Mouse (Mus musculus): ENCODE data around the gene Maats1. TPM values are rescaled to one million over a fixed set of nuclear protein-coding genes. Genes with fewer than 3 reads are reported as not detected.

Maats1 gene
- polyA plus RNA-seq, 1 experiment from 2014 or later, result not detected

DNA sequence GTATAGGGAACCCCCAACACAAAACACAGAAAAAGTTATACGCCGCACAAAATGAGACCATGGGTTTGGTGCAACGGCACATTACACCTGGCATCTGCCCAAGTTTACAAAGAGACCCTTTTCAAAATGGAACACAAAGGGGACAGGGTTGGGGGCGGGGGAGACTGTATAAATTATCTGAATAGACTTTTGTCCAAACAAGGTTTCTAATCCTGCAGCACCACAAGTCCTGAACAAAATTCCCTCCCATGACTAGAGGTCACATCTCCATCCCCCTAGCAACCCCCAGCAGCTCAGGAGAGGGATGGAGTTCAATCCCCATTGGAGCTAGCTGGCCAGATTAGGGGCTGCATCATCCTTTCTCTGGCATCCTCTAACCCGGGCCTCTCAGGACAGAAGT is 69.5 kb downstream of the Maats1 start:
- 61% methylated on average over 5 of the region's 5 CpGs for WGBS
- H3K27me3 ChIP-seq (ENCODE audit: control insufficient read depth, insufficient read depth, low read length), result no peaks in the 10 kb centered on the region
- H3K36me3 ChIP-seq (ENCODE audit: control insufficient read depth, insufficient read depth, low read length), result no peaks in the 10 kb centered on the region
- H3K4me1 ChIP-seq (ENCODE audit: control insufficient read depth, insufficient read depth, low read length), result no peaks in the 10 kb centered on the region
- no peak overlapping the region for H3K4me3 ChIP-seq (ENCODE audit: low read depth, low read length)
- no peaks in the 10 kb centered on the region for H3K9me3 ChIP-seq (ENCODE audit: control insufficient read depth, low read depth, low read length)
- H3K27ac ChIP-seq (ENCODE audit: low read length), result no peak overlapping the region
- no peak overlapping the region for H3K9ac ChIP-seq (replicated peaks; ENCODE audit: low read depth, low read length)
- ATAC-seq (ENCODE audit: insufficient number of reproducible peaks, insufficient read depth, low FRiP score, low read depth), result no peak
- H3K4me2 ChIP-seq (replicated peaks; ENCODE audit: low read depth, low read length), result no peak overlapping the region

DNA sequence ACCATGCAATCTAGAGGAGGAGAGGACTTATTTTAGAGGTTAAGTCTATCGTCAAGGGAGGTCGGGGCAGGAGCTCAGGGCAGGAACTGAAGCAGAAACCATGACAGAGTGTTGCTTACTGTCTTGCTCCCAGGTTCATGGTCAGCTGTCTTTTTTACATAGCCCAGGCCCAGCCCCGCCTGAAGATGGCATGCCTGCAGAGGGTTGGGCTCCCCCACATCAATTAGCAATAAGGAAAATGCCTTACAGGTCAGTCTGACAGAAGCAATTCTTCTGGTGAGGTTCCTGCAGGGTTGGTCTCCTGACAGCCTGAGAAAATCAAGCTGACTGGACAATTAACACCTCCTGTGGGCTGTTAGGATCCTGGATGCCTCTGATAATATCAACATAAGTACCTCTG is 70.3 kb downstream of the Maats1 start:
- Histone ChIP-seq H3K4me1 (ENCODE audit: control insufficient read depth, insufficient read depth, low read length) (no peaks in the 10 kb centered on the region), H3K27me3 (ENCODE audit: control insufficient read depth, insufficient read depth, low read length) (no peaks in the 10 kb centered on the region), H3K4me2 (replicated peaks; ENCODE audit: low read depth, low read length) (no peak overlapping the region), H3K9me3 (ENCODE audit: control insufficient read depth, low read depth, low read length) (no peaks in the 10 kb centered on the region), H3K27ac (ENCODE audit: low read length) (no peak overlapping the region), H3K9ac (replicated peaks; ENCODE audit: low read depth, low read length) (no peak overlapping the region), H3K4me3 (ENCODE audit: low read depth, low read length) (no peak overlapping the region), H3K36me3 (ENCODE audit: control insufficient read depth, insufficient read depth, low read length) (no peaks in the 10 kb centered on the region)
- ATAC-seq (ENCODE audit: insufficient number of reproducible peaks, insufficient read depth, low FRiP score, low read depth), result no peak
- 45% methylated on average over 3 of the region's 3 CpGs for WGBS

DNA sequence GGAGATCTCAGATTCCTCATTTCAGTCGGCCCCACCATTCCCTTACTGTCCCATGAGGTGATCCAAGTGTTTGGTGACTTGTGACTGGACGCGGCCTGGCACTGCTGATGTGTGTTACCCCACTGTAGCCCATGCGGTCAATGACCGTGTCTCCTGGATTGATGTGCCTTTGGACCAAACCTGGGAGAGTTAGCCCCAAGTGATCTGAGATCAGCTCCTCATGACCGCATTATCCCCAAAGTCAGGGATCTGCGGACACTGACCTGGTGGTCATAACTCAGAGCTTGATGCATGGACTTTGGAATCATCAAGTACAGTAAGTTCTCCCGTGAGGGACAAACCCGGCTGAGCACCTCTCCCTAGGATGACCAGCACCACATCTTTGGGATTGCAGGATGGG is 86.0 kb downstream of the Maats1 start:
- WGBS, result 93% methylated on average over 9 of the region's 9 CpGs
- no peak overlapping the region for H3K4me2 ChIP-seq (replicated peaks; ENCODE audit: low read depth, low read length)
- no peaks in the 10 kb centered on the region for H3K9me3 ChIP-seq (ENCODE audit: control insufficient read depth, low read depth, low read length)
- H3K36me3 ChIP-seq (ENCODE audit: control insufficient read depth, insufficient read depth, low read length), result no peaks in the 10 kb centered on the region
- H3K4me1 ChIP-seq (ENCODE audit: control insufficient read depth, insufficient read depth, low read length), result no peaks in the 10 kb centered on the region
- H3K9ac ChIP-seq (replicated peaks; ENCODE audit: low read depth, low read length), result no peak overlapping the region
- no peaks in the 10 kb centered on the region for H3K27me3 ChIP-seq (ENCODE audit: control insufficient read depth, insufficient read depth, low read length)
- no peak overlapping the region for H3K27ac ChIP-seq (ENCODE audit: low read length)
- no peak overlapping the region for H3K4me3 ChIP-seq (ENCODE audit: low read depth, low read length)
- no peak for ATAC-seq (ENCODE audit: insufficient number of reproducible peaks, insufficient read depth, low FRiP score, low read depth)

DNA sequence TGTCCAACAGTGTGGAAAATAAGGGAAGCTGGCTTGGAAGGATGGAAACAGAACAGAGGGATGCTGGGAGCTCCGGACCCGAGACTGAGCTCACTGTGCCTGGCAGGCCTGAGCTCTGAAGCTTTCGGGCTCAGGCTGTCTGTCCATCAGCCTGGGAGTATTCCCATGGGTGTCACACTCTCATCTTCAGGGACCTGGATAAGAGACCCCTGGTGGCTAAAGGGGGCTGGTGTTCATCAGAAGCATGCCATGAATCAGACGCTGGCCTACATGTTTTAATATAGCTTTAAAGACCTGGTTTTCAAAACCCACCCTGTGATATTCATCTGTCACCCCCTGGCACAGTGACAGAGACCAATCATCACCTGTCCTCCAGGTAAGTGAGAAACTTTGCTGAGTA is 86.8 kb downstream of the Maats1 start:
- Histone ChIP-seq H3K9me3 (ENCODE audit: control insufficient read depth, low read depth, low read length) (no peaks in the 10 kb centered on the region), H3K27me3 (ENCODE audit: control insufficient read depth, insufficient read depth, low read length) (no peaks in the 10 kb centered on the region), H3K4me2 (replicated peaks; ENCODE audit: low read depth, low read length) (no peak overlapping the region), H3K4me3 (ENCODE audit: low read depth, low read length) (no peak overlapping the region), H3K36me3 (ENCODE audit: control insufficient read depth, insufficient read depth, low read length) (no peaks in the 10 kb centered on the region), H3K9ac (replicated peaks; ENCODE audit: low read depth, low read length) (no peak overlapping the region), H3K4me1 (ENCODE audit: control insufficient read depth, insufficient read depth, low read length) (no peaks in the 10 kb centered on the region), H3K27ac (ENCODE audit: low read length) (no peak overlapping the region)
- no peak for ATAC-seq (ENCODE audit: insufficient number of reproducible peaks, insufficient read depth, low FRiP score, low read depth)
- WGBS, result 69% methylated on average over 4 of the region's 4 CpGs

DNA sequence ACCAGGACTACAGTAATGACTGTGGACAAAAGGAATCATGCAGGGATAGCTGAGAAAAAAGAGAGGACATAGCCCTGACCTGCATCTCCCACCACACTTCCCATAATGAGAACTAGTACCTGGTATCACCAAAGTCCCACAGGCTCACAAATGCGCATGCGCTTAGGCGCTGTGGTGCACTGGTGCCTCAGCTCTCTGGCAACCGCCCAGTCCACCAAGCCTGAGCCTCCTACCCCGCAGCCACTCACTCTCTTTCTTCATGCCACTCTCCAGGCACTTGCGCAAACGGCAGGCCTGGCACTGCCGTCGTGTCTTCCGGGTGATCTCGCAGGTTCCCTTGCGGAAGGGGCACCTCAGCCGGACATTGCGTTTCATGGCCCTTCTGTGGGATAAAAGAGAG is 87.9 kb downstream of the Maats1 start:
- no peaks in the 10 kb centered on the region for H3K4me1 ChIP-seq (ENCODE audit: control insufficient read depth, insufficient read depth, low read length)
- no peak overlapping the region for H3K27ac ChIP-seq (ENCODE audit: low read length)
- ATAC-seq (ENCODE audit: insufficient number of reproducible peaks, insufficient read depth, low FRiP score, low read depth), result no peak
- 73% methylated on average over 14 of the region's 14 CpGs for WGBS
- no peak overlapping the region for H3K4me2 ChIP-seq (replicated peaks; ENCODE audit: low read depth, low read length)
- H3K9me3 ChIP-seq (ENCODE audit: control insufficient read depth, low read depth, low read length), result no peaks in the 10 kb centered on the region
- no peak overlapping the region for H3K4me3 ChIP-seq (ENCODE audit: low read depth, low read length)
- no peaks in the 10 kb centered on the region for H3K27me3 ChIP-seq (ENCODE audit: control insufficient read depth, insufficient read depth, low read length)
- H3K9ac ChIP-seq (replicated peaks; ENCODE audit: low read depth, low read length), result no peak overlapping the region
- no peaks in the 10 kb centered on the region for H3K36me3 ChIP-seq (ENCODE audit: control insufficient read depth, insufficient read depth, low read length)

DNA sequence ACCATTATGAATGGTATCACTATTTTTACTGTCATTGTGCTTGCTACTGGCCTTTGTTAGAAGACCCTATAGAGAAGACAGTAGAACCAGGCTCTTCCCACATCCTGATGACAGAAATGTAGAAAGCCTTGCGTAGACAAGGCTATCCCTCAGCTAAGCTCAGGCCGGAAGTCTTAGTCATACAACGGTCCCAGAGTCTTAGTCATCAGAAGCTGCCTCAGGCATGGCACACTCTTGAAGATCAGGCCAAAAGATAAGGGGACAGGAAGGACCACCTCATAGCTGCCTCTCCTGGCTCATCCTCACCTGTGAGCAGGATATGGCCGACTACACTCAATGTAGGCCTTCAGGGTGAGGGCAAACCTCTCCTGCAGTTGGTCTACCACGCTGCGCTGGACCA is 91.5 kb downstream of the Maats1 start:
- Histone ChIP-seq H3K9ac (replicated peaks; ENCODE audit: low read depth, low read length) (no peak overlapping the region), H3K27ac (ENCODE audit: low read length) (no peak overlapping the region), H3K4me2 (replicated peaks; ENCODE audit: low read depth, low read length) (no peak overlapping the region), H3K4me3 (ENCODE audit: low read depth, low read length) (no peak overlapping the region), H3K4me1 (ENCODE audit: control insufficient read depth, insufficient read depth, low read length) (peaks cover 3% of the 10 kb centered on the region; the same call in 1 of the 2 replicates), H3K9me3 (ENCODE audit: control insufficient read depth, low read depth, low read length) (no peaks in the 10 kb centered on the region), H3K27me3 (ENCODE audit: control insufficient read depth, insufficient read depth, low read length) (no peaks in the 10 kb centered on the region), H3K36me3 (ENCODE audit: control insufficient read depth, insufficient read depth, low read length) (no peaks in the 10 kb centered on the region)
- WGBS, result 92% methylated on average over 6 of the region's 6 CpGs
- ATAC-seq (ENCODE audit: insufficient number of reproducible peaks, insufficient read depth, low FRiP score, low read depth), result no peak

DNA sequence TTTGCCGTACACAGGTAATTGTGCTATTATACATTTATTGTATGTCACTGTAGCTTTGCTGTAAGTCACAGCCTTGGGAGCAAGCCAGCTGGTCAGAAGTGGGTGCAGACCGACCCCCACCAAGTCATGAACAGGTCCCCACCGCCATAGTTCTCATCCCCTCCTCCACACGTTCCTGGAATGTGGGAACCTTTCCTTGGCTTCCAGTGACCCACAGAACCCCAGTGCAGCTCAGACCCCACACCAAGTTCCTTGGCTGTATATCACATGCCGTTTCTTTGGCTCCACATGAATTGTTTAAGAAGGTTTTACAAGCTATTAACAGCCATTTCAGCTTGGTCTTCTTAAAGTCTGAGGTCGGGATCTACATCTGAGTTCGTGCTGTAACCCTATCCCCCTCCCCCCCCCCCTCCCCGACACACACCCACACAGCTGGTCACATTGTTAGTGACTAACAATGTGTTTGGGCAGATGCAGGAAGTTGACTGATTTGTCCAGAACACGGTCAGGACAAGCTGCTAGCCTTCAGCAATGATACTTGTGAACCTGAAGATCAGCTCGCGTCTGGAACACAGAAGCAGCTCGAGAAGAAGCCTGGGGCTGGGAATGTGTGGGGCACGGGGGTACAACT is 93.5 kb downstream of the Maats1 start:
- Histone ChIP-seq H3K4me2 (replicated peaks; ENCODE audit: low read depth, low read length) (no peak overlapping the region), H3K9ac (replicated peaks; ENCODE audit: low read depth, low read length) (no peak overlapping the region), H3K27ac (ENCODE audit: low read length) (no peak overlapping the region), H3K4me1 (ENCODE audit: control insufficient read depth, insufficient read depth, low read length) (peaks cover 3% of the 10 kb centered on the region; the same call in 1 of the 2 replicates), H3K4me3 (ENCODE audit: low read depth, low read length) (no peak overlapping the region), H3K27me3 (ENCODE audit: control insufficient read depth, insufficient read depth, low read length) (no peaks in the 10 kb centered on the region), H3K36me3 (ENCODE audit: control insufficient read depth, insufficient read depth, low read length) (no peaks in the 10 kb centered on the region), H3K9me3 (ENCODE audit: control insufficient read depth, low read depth, low read length) (no peaks in the 10 kb centered on the region)
- ATAC-seq (ENCODE audit: insufficient number of reproducible peaks, insufficient read depth, low FRiP score, low read depth), result no peak
- 34% methylated on average over 13 of the region's 13 CpGs for WGBS

Other genes starting within 250 kb of the Maats1 start
- 2.6 and 4.1 TPM in 2 replicates for gene Nr1i2, start 47.3 kb downstream of the Maats1 start, polyA plus RNA-seq (2014; fragmentation: Nextera tagmentation; extraction: Ambion mirVana)
- 135 and 147 TPM in 2 replicates for gene Cox17, start 4.8 kb upstream of the Maats1 start, polyA plus RNA-seq (2014; fragmentation: Nextera tagmentation; extraction: Ambion mirVana)
- gene Gm21987, start 4.9 kb upstream of the Maats1 start, polyA plus RNA-seq (2014; fragmentation: Nextera tagmentation; extraction: Ambion mirVana), result not detected in 2 replicates
- gene Popdc2, start 20.1 kb upstream of the Maats1 start, polyA plus RNA-seq (2014; fragmentation: Nextera tagmentation; extraction: Ambion mirVana), result 5.4 and 5.7 TPM in 2 replicates
- 0.71 TPM in 1 of 2 replicates, not detected in the other for gene Pla1a, start 91.0 kb upstream of the Maats1 start, polyA plus RNA-seq (2014; fragmentation: Nextera tagmentation; extraction: Ambion mirVana)
- gene Adprh, start 110.6 kb upstream of the Maats1 start, polyA plus RNA-seq (2014; fragmentation: Nextera tagmentation; extraction: Ambion mirVana), result 92.3 and 93.6 TPM in 2 replicates
- 0.43 and 0.49 TPM in 2 replicates for gene Cd80, start 113.4 kb upstream of the Maats1 start, polyA plus RNA-seq (2014; fragmentation: Nextera tagmentation; extraction: Ambion mirVana)
- gene Timmdc1, start 180.5 kb upstream of the Maats1 start, polyA plus RNA-seq (2014; fragmentation: Nextera tagmentation; extraction: Ambion mirVana), result 23.8 and 25.5 TPM in 2 replicates
- 56.9 and 58.8 TPM in 2 replicates for gene Poglut1, start 208.1 kb upstream of the Maats1 start, polyA plus RNA-seq (2014; fragmentation: Nextera tagmentation; extraction: Ambion mirVana)
- 119 and 133 TPM in 2 replicates for gene Tmem39a, start 216.6 kb upstream of the Maats1 start, polyA plus RNA-seq (2014; fragmentation: Nextera tagmentation; extraction: Ambion mirVana)

All from stomach, embryonic 14.5 days (tissue).